Mouse (Mus musculus) kidney, adult 2 months (tissue): ENCODE results near the gene Rtf2.

Experiments used
- CTCF ChIP-seq: fragments of 200-500 bp; conservative IDR thresholded peaks from 2 replicates; pipeline ENCODE4 v1.5.1; 2011; ENCODE audit warnings: low read depth, mild to moderate bottlenecking, control low read depth, low read length, moderate library complexity, mixed read lengths; ENCODE audit not compliant: insufficient read depth, insufficient read length
- POLR2A ChIP-seq: fragments of 200-500 bp; IDR thresholded peaks from one replicate; pipeline ENCODE4 v1.6.1; 2011; ENCODE audit warnings: low read depth, low read length, control low read depth

- TF ChIP-seq POLR2A (no peak), CTCF (no peak)
These were observed 34.2 kb upstream of the Rtf2 start for GRCm38 (mm10) chr2:172406173-172406572.
